Mouse (Mus musculus): Measurements from ENCODE around the gene Med31.
"Not testable (repeated sequence)": the region's sequence is repeated elsewhere in the genome, so short reads cannot be mapped to it uniquely, and the experiment has no call there.

Med31 gene

DNA sequence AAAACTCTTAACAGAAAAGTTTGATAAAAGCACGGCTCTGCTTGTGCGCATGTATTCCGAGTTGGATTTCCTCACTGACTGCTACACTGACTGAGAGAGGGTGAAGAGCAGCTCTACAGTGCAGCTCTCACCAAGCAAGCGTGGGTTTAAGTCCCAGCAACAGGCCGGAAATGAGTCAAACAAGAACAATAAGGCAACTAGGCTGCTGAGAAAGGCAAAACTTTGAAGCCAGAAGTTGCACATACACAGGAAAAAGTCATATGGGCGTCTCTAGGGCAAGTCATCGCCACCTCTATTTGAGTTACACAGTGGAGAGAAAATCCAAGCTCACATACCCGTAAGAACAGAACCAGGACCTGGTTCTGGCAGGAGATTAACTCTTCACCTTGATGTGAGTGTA is 18.9 kb downstream of the Med31 start:
- DNase-seq = no peak

GRCm38 (mm10) chr11:72194259-72194658 is 21.1 kb downstream of the Med31 start:
- no peak for DNase-seq

DNA sequence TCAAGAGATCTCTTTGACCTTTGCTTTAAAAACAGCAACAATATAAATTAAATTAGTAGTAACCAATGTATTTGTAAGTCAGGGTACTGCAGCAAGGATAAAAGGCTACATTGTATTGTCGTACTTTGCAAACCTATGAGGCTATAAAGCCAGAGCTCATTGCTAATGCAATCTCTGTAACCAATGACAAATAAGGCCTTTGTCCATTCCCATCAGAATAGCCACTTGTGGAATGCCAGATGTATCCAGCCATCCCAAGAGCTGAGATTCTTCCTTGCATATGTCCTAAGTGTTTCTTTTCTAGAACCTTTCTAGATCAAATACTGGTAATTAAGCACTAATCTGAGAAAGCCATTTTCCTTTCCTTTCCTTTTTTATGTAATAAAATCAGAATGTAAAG is 24.5 kb downstream of the Med31 start:
- DNase-seq = no peak

- DNase-seq = no peak
Measured at GRCm38 (mm10) chr11:72184252-72184651, 31.1 kb downstream of the Med31 start.

GRCm38 (mm10) chr11:72181136-72181535 is 34.3 kb downstream of the Med31 start:
- no peak for DNase-seq

DNA sequence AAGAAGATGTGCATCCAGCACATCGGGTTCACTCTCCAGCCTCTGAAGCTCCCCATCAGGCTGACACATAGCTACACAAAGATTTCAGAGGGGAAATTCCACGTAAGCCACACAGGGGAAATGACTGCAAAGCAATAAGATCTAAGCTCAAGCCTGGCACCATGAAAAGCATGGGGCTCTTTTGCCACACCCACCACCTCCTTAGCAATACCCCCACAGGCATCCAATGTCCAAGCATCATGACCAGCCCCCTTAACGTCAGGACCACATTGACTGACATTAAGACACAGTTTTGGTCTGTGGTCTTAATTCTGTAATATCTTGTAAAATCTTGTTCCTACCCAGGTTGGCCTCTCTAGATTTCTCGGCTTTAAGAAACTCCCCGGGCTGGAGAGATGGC is 34.8 kb downstream of the Med31 start:
- DNase-seq = no peak

DNA sequence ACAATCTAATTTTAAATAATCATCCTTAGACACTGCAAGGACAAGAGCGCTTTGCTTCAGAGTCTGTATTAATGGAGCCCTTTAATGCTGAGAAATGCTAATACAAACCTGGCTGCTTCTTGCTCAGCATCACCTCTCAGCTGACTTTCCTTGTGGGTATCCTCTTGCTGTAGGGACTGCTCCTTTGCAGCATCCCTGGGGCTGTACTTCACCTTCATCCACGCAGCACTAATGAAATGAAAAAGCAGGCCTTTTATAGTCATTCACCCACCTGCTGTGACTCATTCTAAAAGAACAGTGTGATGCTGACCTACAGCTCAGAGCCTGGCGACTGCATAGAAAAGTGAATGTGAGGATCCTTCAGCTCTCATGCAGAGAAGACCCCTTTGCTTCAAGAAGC is 38.8 kb downstream of the Med31 start:
- DNase-seq = no peak

GRCm38 (mm10) chr11:72175966-72176365 is 39.4 kb downstream of the Med31 start:
- DNase-seq = no peak

DNA sequence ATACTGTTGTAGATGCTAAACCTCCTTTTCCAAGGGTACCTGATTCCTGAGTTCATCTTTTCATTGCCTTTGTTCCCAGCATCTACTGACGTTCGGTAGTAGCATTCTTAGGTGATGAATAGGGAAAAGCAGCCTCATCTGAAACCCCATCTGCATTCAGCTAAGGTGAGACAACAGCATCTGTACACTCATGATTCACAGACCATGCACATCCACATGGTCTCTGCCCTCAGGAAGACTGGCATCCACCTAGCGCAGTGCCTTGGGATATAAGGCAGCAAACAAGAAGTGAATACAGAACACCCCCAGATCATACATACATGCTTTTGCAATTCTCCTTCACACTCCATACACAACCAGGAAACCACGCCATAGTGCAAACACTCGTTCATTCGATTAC is 40.7 kb downstream of the Med31 start:
- no peak for DNase-seq

DNA sequence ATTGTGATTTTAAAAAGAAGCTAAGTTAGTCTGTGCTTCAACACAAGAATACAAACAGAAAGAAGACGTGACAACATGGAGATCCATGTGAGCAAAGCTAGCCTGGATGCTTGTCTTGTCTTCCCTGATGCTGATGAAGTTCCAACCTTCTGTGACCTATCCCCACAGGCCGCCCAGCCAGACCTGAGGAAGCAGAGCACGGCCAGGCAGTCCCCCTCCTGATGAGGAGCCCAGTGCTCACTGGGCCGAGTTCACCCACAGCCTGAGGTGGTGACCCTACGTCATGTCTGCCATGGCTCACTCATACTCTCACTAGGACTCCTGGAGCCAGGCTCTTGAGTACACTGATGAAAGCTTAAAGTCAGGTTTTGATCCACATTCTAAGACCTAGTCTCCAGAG is 41.9 kb downstream of the Med31 start:
- no peak for DNase-seq

- not testable (repeated sequence) for DNase-seq
Measured at GRCm38 (mm10) chr11:72171906-72172305, 43.5 kb downstream of the Med31 start.

DNA sequence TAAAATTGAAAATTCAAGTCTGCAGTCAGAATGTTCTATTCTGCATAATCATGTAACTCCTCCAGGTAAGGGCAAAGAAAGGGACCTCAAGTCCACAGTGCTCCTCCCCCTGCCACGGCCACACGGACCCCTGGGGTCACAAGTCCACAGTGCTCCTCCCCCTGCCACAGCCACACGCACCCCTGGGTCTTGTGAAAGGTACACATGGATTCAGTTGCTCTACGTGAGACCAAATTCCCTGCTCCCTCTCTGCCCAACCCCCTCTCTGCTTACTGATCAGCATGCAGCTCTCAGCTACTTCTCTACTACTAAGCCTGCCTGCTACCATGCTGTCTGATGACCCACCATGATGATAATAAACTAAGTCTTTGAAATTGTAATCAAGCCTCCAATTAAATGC is 45.5 kb downstream of the Med31 start:
- DNase-seq = no peak

- DNase-seq = no peak
Measured at GRCm38 (mm10) chr11:72163198-72163597, 52.2 kb downstream of the Med31 start.

All from spleen, adult 18-20 months (tissue).